Mouse (Mus musculus): ENCODE measurements around the gene AC109138.7.
"Not testable (repeated sequence)": the region's sequence is repeated elsewhere in the genome, so short reads cannot be mapped to it uniquely, and the experiment has no call there.

AC109138.7 gene

DNA sequence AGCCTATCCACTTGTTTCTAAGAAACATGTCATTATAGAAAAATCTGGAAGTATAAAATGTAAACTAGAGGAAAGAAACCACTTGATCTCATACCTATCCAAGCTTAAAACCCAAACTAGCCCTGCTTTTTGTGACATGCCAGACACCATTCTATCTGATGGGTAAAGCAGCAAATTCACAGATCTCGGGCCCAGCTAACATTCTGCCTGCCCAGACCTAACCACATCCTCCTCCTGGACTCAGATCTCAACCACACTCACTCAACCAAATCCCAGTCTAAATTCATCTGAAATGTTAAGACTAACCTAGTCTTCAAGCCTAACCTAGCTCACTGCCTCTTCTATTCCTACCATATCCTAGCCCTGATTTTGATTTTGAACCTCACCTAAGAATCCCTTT lies 4.6 kb downstream of the AC109138.7 start:
- no peak for DNase-seq

DNA sequence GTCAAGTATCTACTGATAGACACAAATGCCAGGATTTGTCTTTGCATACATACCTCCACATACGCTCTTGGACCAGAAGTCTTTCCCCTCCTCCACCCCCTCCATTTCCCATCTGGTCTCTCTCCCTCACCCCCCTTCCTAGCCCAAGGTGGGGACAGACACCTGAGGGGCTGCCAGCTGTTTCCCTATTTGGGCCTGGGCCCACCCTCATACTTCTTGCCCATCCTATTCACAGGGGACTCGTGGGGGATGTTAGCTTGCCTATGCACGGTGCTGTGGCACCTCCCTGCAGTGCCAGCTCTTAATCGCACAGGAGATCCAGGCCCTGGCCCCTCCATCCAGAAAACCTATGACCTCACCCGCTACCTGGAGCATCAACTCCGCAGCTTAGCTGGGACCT lies 5.8 kb downstream of the AC109138.7 start:
- DNase-seq: no peak

DNA sequence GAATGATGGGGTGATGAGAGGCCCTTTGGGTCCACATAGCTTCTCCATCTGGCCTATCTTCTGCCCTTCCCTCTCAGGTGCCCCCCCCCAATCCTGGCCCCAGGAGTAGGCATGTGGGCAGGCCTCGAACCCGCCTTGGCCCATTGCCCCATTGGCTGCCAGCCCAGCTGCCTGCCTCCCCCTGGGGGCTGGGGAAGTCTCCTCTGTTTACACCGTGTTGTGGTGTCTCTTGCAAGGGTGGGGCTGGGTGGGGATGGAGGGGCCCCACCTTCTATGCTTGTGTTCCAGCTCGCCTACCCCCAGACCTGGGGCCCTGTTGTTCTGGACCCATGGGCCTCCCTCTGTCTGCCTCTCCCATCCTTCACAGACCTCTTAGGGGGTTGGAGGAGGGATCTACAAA lies 6.3 kb downstream of the AC109138.7 start:
- no peak for DNase-seq

DNA sequence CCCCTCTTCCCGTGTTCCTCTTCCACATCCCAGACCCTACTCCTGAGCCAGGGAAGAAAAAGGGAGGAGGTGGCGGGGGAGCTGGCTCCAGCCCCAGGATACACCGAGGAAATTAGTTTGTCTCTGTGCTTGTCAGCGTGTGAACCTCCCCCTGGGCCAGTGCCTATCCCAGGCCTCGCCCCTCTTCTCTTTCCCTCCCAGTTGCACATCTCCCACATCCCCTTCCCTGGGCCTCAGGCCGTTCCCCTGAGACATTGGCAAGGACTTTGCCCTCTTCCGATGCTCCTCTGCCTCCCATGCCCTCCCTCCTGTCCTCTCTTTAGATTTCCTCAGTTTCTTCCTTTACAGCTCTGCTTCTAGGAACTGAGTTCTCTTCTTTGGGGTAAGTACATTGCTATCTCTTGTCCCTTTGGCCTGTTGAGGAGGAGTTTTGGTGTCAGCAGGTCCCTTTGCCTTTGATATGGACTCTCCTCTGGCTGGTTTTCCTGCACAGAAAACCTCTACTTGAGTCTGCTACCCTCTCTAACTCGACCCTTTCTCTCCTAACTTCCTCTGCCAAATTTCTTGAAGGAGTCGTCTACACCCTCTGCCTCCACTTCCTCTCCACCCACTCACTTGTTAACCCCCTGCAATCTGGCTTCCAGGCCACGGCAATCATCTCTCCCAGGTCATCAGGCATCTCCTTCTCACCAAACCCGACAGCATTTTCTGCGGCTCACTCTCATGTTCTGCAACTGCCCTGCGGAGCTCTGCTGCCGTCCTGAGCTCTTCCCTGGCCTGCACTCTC lies 7.0 kb downstream of the AC109138.7 start:
- DNase-seq: peak; percentile 57 to 76

DNA sequence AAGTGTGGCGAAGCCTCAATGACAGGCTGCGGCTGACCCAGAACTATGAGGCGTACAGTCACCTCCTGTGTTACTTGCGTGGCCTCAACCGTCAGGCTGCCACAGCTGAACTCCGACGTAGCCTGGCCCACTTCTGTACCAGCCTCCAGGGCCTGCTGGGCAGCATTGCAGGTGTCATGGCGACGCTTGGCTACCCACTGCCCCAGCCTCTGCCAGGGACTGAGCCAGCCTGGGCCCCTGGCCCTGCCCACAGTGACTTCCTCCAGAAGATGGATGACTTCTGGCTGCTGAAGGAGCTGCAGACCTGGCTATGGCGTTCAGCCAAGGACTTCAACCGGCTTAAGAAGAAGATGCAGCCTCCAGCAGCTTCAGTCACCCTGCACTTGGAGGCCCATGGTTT lies 8.0 kb downstream of the AC109138.7 start:
- peak; percentile 79 to 85 for DNase-seq

DNA sequence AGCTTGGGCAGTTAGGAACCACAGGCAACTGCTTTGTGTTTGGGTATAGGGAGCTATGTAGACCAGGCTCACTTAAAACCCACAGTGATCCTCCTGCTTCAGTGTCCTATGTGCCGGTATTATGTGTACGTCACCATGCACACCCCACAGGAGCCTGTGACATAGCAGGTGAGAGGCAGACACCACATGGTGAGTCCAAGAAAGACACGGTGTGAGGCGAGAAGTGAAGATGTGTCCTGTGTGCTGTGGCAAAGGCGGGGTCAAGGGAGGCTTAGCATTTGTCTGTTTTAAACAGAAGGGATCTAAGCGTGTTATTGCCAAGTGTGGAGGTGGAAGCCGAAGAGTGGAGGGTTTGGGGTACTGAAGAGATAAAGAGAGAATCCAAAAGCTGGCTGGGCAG lies 12.6 kb downstream of the AC109138.7 start:
- no peak for DNase-seq

DNA sequence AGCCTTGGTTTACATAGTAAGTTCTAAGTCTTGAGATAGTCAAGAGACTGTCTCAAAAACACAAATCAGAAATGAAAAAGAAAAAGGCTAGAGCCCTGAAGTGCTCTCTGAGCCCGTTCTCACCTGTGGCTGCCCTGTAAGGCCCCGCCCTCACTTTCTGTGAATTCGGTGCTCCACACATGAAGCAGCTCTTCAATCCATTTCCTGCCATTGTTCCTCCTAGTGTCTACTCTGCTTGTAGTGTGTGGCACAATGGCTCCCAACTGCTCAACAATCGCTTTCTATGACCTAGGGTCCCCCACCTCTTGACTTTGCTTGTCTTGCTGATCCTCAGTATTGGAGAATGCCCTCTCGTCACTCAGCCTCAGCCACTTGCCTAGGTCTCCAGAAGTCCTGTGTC lies 13.3 kb downstream of the AC109138.7 start:
- no peak for DNase-seq

DNA sequence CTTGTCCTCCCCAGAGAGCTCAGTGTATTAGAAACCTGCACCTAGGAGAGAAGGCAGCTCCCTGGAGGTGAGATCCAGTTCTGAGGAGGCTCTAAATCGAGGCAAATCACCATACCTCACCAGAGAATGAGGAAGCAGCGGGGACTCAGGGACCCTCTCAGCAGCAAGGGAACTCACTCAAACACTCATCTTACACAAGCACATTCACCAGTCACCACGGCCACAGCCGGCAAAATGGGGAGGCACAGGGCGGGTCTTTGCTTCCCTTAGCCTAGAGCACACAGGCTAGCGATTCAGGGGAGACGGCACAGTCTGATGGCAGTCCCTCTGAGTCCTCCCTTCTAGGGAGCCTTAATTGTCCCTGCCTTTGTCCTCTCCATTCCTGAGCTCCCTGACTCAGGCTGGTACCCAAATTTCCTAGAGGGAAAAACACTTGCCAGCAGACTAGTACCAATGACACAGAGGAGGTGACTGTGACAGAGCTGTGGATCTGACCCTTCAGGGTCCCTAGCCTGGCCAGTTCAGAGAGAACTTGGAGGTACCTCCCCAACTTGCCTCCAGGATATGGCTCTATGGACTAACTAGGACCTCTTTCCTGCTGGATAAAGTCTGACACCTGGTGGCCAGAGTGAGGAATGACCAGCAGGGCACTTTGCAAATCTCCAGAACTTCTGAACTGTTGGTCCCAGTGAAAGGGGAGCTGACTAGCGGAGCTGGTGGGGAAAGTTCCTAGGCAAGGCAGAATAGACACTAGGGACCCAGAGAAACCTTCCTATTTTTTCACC lies 13.9 kb downstream of the AC109138.7 start:
- peak; percentile 71 to 79 for DNase-seq

DNA sequence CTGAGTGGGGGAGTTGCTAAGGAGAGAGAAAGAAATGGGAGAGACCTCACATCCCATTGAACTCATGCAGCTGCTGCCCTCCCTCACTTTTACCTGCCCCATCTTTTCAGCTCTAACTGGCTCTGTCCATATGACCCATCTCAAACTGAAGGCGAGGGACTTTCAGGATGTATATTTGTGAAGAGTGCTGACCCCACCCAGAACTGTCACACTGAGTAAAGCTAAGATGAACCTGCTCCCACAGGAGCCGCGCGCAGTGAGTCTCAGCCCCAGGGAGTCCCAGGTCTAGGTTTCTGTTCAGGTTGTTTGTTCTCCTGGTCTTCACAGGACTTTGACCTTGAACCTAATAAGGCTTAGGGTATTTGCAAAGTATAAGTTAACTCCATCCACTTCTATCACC lies 14.7 kb downstream of the AC109138.7 start:
- no peak for DNase-seq

DNA sequence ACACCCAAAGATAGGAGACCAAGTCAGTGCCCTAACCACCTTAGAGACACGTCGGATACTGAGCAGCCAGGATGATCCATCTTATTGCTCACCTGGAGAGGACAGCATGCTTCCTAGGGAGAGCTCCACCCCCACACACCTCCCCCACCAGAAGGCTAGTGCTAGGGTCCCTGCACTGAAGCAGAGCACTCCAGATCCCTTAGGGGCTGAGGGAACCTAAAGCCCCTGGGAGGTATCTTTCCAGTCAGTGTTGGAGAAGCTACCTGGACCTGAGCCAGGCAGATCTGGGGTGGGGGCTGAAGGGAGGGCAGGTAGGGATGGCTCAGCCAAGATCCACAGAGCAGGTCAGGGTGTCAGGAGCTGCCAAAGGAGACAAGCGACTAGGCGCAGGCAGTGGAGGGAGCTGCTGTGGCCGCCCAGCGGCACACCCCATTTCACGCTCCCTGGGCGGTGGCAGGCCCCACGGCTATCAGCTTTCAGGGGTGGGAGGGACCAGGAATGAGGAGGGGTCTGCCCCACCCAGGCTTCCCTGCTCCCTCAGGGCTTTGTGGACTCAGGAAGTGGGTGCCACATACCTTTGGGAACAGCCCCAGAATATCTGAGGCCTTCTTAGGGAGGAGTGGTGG lies 15.4 kb downstream of the AC109138.7 start:
- DNase-seq: no peak

DNA sequence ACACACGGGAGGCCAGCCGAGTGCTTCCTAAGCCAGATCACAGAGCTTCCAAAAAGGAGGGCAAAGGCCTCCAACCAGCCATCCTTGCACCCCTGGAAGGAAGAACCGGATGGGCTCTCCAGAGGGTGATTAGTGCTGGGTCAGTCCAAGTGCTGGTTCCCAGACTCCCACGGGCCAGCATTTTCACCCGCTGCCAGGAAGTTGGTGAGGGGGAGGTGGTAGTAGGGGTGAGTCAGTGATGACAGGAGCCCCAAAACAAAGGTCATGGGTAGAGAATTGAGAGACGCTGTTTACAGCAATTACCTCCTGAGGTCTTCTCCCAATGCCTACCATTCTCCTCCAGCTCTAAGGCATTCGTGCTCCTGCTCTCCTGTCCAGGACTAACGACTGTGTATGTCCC lies 16.3 kb downstream of the AC109138.7 start:
- DNase-seq: peak in 1 of 2 experiments; percentile 66

DNA sequence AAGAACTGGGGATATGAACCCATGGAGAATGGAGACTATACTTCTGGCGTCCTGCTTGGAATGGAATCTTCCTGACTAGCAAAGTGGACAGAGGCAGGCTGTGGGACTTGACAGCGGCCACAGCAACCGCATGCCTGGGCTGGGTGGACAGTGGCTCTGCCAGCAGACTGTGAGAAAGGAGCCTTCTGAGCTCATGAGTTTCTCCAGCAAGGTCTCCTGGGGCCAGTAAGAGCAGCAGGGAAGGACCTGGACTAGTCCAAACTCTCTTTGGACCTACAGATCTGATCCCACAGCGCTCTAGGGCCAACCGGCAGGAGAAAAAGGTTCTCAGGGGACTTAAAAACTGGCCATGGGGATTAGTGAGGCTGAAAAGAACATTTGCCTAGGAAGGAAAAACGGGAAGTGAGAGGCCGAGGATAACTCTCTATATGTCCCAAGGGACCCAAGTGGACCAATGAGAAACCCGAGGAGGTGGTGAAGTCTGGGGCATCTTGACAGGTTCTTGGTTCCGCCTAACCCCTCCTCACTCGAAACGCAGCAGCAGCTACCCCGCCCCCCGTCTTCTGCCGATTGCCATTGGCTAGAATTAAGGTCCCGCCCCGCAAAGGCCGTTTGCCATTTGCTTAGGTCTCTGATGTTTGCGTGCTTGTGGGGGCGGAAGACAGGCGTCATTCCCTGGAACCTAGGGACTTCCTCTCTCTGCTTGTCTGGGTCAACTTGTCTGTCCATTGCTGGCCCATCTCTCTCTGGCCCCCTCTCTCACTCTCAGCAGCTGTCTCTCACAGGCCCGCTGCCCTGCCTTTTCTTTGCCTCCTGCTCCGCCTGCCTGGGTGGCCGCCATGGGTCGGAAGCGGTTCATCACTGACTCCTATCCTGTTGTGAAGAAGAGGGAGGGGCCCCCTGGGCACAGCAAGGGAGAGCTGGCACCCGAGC lies 17.4 kb downstream of the AC109138.7 start, which contains the start of gene Pold4:
Pold4 (plus strand) TSS at position 647 of the 933 bp plus-strand sequence.
- DNase-seq: peak; percentile 99 to 100

DNA sequence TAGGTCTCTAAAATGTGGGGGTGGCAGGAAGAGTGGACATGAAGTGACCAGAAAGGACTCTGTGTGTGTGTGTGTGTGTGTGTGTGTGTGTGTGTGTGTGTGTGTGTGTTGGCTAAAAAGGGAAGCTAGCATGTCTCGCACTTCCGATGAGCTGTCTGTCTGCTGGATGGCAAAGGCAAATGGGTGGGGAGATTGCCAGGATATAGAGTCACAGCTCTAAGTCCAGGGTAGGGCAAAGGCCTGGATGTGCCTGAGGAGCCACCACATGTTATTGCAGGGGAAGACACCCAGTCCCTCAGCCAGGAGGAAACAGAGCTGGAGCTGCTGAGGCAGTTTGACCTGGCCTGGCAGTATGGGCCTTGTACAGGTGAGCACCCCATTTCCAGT lies 18.0 kb downstream of the AC109138.7 start:
- DNase-seq: no peak

DNA sequence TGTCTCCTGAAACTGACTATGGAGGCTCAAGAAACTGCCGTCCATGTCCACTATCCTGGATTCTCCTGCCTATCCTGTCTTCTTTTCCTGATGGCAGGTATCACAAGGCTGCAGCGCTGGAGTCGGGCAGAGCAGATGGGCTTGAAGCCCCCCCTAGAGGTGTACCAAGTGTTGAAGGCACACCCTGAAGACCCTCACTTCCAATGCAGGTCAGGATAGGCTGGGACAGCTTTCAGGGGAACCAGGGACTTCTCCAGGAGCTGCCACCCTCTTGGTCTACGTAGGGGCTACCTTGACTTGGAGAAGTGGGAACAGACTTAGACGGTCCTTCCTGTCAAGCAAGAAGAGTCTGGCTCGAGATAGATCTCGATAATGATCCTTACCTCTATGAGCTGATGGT lies 18.5 kb downstream of the AC109138.7 start:
- DNase-seq: no peak

DNA sequence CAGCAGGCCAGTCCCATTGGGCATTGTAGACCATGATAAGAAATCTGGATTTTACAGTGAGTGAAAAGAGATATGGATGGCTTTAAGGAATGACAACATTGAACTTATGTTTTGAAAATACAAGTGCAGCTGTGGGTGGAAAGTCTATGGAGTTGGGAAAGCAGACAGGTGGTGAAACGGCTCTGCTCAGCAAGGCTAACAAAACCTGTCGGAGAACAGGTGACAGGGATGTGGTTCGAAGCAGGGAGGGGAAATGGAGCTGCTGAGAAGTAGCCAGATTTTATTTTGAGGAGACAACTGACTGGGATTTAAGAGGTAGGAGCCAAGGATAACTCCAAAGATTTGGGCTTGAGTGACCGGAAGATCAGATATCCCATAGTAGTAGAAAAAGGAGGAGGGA lies 20.4 kb downstream of the AC109138.7 start:
- no peak for DNase-seq

DNA sequence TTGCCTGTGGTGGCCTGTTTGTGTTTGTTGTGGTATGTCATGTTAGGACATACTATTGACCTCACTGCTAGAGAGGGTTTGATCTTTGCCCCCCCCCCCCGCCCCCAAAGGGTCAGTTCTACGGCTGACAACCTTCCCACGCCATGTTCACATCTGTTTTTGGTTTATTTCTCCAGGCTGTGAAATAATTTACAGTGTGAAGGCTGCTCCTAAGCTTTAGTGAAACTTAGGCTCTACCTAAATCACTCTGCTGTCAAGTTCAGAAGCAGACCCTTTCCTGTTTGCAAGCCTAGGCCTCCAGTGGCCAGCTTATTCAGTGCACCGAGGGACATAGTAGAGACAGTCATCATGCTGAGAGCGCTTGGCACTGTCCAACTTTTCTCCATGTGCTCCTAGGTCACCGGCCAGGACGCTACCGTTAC lies 26.1 kb downstream of the AC109138.7 start:
- no peak for DNase-seq

DNA sequence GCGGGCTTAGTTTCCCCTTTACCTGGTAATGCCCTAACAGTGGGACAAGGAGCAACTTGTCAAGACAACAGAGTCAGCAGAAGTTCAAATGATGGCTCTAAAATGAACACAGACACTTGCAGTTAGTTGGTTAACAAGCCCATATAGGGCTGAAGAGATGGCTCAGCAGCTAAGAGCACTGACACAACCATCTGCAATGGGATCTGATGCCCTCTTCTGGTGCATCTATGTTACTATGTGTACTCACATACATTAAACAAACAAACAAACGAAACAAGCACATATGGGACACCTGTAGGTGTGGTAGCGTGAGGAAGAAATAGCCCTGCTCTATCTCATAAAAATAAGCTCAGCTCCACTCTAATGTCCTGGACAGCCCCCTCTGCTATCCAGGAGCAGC lies 28.3 kb downstream of the AC109138.7 start:
- DNase-seq: no peak

DNA sequence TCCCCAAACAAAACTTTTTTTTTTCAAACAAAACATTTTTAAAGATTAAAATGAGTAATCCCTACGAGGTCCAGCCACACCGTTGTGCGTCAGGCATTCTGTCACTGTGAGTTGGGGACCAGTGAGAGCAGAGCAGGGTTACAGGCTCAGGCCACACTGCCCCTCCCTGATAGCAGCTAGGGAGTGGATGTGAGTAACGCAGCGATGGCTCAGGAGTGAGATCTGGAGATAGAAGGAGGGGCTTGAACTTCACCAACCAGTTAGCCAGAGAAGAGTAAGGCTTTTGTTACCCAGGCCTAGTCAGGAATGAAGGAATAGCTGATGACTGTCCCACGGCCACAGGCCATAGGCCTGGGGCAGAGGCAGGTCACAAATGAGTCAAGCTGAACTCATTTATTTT lies 30.6 kb downstream of the AC109138.7 start:
- no peak for DNase-seq

DNA sequence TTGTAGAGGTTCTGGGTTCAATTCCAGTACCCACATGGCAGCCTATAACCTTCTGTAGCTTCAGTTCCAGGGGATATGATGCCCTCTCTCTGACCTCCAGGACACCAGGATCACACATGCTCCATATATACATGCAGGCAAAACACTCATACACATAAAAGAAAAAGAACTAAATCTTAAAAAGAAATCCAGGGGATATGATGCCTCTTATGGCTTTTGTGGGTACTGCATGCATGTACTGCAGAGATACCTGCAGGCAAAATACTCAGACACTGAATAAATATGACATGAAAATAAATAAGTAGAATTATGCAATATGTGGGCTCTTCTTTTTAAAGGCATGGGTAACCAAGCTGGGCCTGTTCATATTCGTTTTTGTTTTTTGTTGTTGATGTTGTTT lies 32.9 kb downstream of the AC109138.7 start:
- no peak for DNase-seq

DNA sequence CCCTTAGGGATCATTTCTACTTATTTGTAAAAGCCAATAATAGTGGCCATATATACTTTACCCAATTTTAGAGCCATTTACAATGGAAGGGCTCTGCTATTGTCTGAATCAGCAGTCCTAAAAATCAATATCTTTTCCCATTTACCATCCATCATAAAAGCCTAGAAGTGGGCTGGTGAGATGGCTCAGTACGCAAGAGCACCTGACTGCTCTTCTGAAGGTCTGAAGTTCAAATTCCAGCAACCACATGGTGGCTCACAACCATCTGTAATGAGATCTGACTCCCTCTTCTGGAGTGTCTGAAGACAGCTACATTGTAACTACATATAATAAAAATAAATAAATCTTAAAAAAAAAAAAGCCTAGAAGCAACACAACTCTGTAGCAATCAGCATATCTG lies 34.5 kb downstream of the AC109138.7 start:
- DNase-seq: not testable (repeated sequence)

DNA sequence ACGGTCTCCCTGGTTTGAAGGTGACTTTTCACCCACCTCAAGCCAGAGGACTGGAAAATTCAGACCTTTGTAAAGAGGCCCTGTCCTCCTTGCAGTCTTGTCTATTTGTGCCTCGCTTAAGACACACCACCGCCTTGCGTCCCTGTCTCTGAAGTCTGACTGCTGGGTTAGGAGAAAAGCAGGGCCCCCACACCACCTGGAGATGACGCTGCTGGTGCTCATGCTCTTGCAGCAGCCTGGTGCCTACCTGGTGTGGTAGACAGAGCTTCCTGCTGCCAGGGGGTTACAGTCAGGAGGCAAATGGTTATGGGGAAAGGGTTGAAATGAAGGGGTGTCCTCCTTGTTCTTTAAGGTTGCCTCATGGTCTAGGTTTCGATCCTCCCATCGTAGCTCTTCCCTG lies 40.1 kb downstream of the AC109138.7 start:
- no peak for DNase-seq

DNA sequence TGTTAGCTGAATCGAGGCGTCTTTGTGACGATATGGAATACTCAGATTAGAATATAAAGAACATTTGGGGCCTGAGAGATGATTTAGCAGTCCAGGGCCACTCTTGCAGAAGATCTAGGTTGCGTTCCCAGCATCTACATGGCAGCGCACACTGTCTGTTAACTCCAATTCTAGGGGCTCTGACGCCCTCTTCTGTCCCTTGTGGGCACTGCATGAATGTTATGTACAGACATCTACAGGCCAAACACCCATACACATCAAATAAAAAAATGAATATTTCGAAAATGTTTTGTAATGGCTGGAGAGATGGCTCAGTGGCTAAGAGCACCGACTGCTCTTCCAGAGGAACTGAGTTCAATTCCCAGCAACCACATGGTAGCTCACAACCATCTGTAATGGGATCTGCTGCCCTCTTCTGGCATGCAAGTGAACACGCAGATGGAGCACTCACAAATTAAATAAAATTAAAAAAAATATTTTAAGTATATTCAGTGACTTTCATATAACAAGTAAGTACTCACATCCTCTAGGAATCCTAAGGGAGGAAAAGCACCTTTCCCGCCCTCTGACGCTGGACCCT lies 41.5 kb downstream of the AC109138.7 start:
- DNase-seq: no peak

Data from kidney, postnatal 25 days (tissue).